Mouse (Mus musculus) lung, embryonic 16.5 days (tissue): Measurements from ENCODE around the gene Pcmt1. TPM values are rescaled to one million over a fixed set of nuclear protein-coding genes. Genes with fewer than 3 reads are reported as not detected.

ENCODE experiments used
- ATAC-seq: fragments of 200-750 bp; cut with Nextera tagmentation; 2 replicates; pipeline ENCODE4 v1.8.0; 2017; ENCODE audit warnings: low read depth, mild to moderate bottlenecking, moderate library complexity
- H3K27ac ChIP-seq: fragments of 300-500 bp; sonication (generic); 2 replicates; pipeline ENCODE4 v1.5.1; 2014; ENCODE audit warnings: mild to moderate bottlenecking, control low read depth, low read length
- H3K27me3 ChIP-seq: fragments of 300-500 bp; sonication (generic); 2 replicates; pipeline ENCODE4 v1.6.1; 2014; ENCODE audit warnings: low read depth, low read length, mixed read lengths; ENCODE audit not compliant: control insufficient read depth, insufficient read depth
- H3K36me3 ChIP-seq: fragments of 300-500 bp; sonication (generic); 2 replicates; pipeline ENCODE4 v1.6.1; 2014; ENCODE audit warnings: low read length; ENCODE audit not compliant: control insufficient read depth, insufficient read depth
- H3K4me1 ChIP-seq: fragments of 300-500 bp; sonication (generic); replicated peaks from 2 replicates; pipeline ENCODE4 v1.6.1; 2014; ENCODE audit warnings: low read length, mixed read lengths; ENCODE audit not compliant: control insufficient read depth, insufficient read depth
- H3K4me2 ChIP-seq: fragments of 300-500 bp; sonication (generic); 2 replicates; pipeline ENCODE4 v1.6.1; 2014; ENCODE audit warnings: low read depth, low read length, control low read depth
- H3K4me3 ChIP-seq: fragments of 300-500 bp; sonication (generic); 2 replicates; pipeline ENCODE4 v1.5.1; 2014; ENCODE audit warnings: mild to moderate bottlenecking, low read length, control low read depth
- H3K9ac ChIP-seq: fragments of 300-500 bp; sonication (generic); 2 replicates; pipeline ENCODE4 v1.6.1; 2014; ENCODE audit warnings: low read length, control low read depth
- H3K9me3 ChIP-seq: fragments of 300-500 bp; sonication (generic); 2 replicates; pipeline ENCODE4 v1.6.1; 2016; ENCODE audit warnings: low read length; ENCODE audit not compliant: control insufficient read depth
- WGBS: fragments of 180-500 bp; shearing (Covaris S2); extraction: QIAGEN DNeasy Blood & Tissue Kit; methylation state at CpG from one replicate; pipeline ENCODE4 v1.1.7; 2014; 5-methylcytosine and 5-hydroxymethylcytosine counted together
- polyA plus RNA-seq: library from polyadenylated mRNA; unstranded; fragments of >200 nt; fragmentation: Nextera tagmentation; extraction: Ambion mirVana; gene quantifications from 2 replicates; pipeline ENCODE4 v1.2.1, GENCODE M21; 2015

Pcmt1 gene
- polyA plus RNA-seq, 1 experiment from 2014 or later, result 126 TPM

DNA sequence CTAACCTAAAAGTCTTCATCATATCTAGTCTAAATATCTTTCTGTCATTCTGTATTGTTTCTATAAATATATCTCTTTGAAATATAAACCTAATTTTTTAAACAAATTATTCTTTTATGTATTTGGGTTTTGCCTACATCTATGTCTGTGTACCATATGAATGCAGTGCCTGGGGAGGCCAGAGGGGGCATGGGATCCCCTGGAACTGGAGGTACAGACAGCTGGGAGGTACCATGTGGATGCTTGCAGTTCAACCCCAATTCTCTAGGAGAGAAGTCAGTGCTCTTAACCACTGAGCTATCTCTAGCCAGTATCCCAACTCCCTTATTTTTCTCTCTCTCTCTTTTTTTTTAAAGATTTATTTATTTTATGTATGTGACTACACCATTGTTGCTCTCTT, 14.3 kb upstream of the Pcmt1 start:
- H3K36me3 ChIP-seq, result peaks cover 47% of the 10 kb centered on the region
- no peak overlapping the region for H3K27ac ChIP-seq
- H3K9ac ChIP-seq, result no peak overlapping the region
- no peaks in the 10 kb centered on the region for H3K27me3 ChIP-seq
- no peak overlapping the region for H3K4me2 ChIP-seq
- no peak overlapping the region for H3K4me3 ChIP-seq
- no peaks in the 10 kb centered on the region for H3K4me1 ChIP-seq
- no peak for ATAC-seq
- H3K9me3 ChIP-seq, result no peaks in the 10 kb centered on the region

DNA sequence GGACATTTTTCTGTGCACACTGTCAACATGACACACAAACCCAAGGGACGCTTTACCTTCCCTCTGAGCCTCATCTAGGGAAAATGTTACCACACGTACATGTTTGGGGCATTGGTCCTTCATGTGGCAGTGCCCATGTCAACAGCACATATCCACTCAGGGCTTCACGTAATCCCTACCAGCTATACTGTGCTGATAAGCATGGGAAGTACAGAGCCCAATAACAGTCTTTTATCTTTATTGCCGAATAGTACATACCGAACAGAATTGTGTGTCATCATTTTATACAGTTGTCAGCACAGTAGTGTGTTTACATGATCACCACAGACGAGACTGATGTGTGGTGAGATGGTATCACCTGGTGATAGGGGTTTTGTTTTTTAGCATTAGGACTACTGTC, 6.0 kb upstream of the Pcmt1 start:
- ATAC-seq, result no peak
- no peak overlapping the region for H3K4me3 ChIP-seq
- peaks cover under 1% of the 10 kb centered on the region; the same call in 1 of the 2 replicates for H3K36me3 ChIP-seq
- WGBS, result 83% methylated on average over 6 of the region's 6 CpGs
- H3K9me3 ChIP-seq, result no peaks in the 10 kb centered on the region
- H3K27me3 ChIP-seq, result no peaks in the 10 kb centered on the region
- no peak overlapping the region for H3K4me2 ChIP-seq
- no peak overlapping the region for H3K27ac ChIP-seq
- peaks cover 11% of the 10 kb centered on the region for H3K4me1 ChIP-seq
- no peak overlapping the region for H3K9ac ChIP-seq

DNA sequence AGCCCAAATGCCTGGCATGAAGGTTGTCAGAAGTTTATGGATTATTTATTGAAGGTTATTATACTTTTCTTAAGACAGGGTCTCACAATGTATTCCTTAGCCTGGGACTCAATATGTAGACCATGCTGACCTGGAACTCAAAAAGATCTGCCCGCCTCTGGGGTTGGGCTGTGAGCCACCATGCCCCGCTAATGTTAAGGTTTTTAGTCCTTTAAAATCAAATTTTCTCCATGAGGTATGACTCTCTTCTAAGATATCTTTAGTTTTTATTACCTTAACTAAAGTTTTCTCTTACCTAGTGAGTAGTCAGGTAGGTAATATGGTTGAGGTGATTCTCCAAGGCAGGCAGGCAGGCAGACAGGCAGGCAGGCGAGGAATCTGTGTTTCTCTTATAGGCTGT, 1.3 kb upstream of the Pcmt1 start:
- Histone ChIP-seq H3K4me1 (peaks cover 26% of the 10 kb centered on the region), H3K27me3 (no peaks in the 10 kb centered on the region), H3K9ac (peak overlapping the region; percentile 55), H3K4me2 (peak overlapping the region; percentile 87), H3K36me3 (peaks cover 12% of the 10 kb centered on the region), H3K4me3 (peak overlapping the region; percentile 94), H3K27ac (no peak overlapping the region), H3K9me3 (no peaks in the 10 kb centered on the region)
- no peak for ATAC-seq
- WGBS, result 43% methylated on average over 3 of the region's 3 CpGs

DNA sequence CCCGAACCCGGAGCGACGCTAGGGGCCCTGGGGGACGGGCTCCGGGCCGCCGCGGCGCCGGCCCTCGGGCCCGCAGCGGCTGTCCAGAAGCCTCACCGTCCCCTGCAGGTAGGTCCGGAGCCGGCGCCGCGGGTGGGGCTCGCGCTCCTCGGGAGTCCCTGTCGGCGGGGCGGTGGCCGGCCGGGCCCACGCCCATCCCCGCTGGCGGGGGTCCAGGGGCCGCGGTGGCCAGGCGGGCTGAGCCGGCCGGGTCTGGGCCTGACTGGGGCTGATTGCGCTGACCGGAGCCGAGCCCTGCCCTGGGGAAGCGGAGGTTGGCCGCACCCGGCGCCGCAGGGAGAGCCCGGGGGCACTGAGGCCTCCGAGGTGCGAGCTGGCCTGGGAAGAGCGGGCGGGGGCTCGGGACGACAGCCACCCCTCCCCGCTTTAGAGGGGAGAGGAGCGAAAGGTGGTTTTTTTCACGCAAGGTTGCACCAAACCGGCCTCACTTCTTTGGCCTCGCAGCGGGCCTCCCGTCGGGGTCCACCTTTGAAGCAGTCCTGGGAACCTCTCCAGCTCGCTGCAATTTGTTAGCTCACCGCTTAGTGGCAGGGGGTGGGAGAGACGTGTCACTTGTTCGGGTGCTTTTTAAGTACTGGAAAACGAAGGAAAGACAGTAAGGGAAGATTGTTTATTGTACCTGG, 548 bp upstream of the Pcmt1 start:
- no peaks in the 10 kb centered on the region for H3K9me3 ChIP-seq
- WGBS, result under 1% methylated on average over 39 of the region's 64 CpGs
- ATAC-seq, result peak; percentile 92

DNA sequence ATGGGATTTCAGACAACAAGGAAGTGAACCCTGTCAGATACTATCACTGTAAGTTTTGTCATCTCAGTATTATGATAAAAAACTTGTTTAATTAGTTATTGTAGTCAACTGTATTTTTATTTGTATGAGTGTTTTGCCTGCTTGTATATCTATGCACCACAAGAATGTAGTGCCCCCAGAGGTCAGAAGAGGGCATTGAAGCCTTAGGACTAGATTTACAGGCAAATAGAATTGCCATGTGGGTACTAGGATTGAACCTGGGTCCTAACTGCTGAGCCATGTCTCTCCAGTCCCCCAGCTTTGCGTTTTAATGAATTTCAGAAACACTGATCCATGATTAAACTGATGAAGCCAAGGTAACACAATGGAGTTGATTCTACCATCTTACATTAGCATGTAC, 7.3 kb downstream of the Pcmt1 start:
- H3K4me1 ChIP-seq, result no peaks in the 10 kb centered on the region
- 71% methylated on average over 1 of the region's 1 CpGs for WGBS
- H3K9ac ChIP-seq, result no peak overlapping the region
- no peak overlapping the region for H3K4me2 ChIP-seq
- no peak overlapping the region for H3K27ac ChIP-seq
- H3K4me3 ChIP-seq, result no peak overlapping the region
- H3K9me3 ChIP-seq, result no peaks in the 10 kb centered on the region
- H3K36me3 ChIP-seq, result peaks cover 21% of the 10 kb centered on the region
- no peaks in the 10 kb centered on the region for H3K27me3 ChIP-seq
- ATAC-seq, result no peak

More for the DNA sequence above, 548 bp upstream of the Pcmt1 start:
- Histone ChIP-seq H3K27ac (peak overlapping the region; percentile 98), H3K27me3 (no peaks in the 10 kb centered on the region), H3K4me2 (peak overlapping the region; percentile 87), H3K4me1 (peaks cover 26% of the 10 kb centered on the region), H3K36me3 (peaks cover 12% of the 10 kb centered on the region), H3K9ac (peak overlapping the region; percentile 99), H3K4me3 (peak overlapping the region; percentile 94)

DNA sequence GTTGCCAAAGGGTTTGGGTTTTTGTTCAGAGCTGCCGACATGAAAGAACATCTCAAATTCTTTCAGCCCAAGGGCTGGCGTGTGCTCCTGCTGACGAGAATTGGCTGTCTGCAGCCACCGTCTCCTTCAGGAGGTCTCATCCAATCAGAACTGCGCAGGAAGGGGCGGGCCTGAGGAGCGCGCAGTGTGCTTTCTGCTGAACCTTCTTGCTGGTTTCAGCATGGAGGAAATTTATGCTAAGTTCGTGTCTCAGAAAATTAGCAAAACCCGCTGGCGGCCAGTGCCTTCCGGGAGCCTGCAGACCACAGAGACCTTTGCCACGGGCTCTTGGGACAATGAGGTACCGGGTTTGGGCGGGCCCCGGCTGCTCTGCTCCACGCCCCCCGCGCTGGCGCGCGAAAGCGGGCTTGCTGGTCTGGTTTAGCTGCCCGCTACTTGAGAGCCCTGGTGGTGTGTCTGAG, 13.6 kb downstream of the Pcmt1 start, which contains the start of gene Nup43:
Gene Nup43 (plus strand): TSS at position 162 of the 461 bp plus-strand sequence.
- peak; percentile 85 for ATAC-seq
- H3K36me3 ChIP-seq, result peaks cover 8% of the 10 kb centered on the region
- no peaks in the 10 kb centered on the region for H3K27me3 ChIP-seq
- H3K4me1 ChIP-seq, result peaks cover 15% of the 10 kb centered on the region
- peak within 1 kb of the TSS; percentile 82 for H3K9ac ChIP-seq
- H3K4me3 ChIP-seq, result peak within 1 kb of the TSS; percentile 81
- no peaks in the 10 kb centered on the region for H3K9me3 ChIP-seq
- H3K27ac ChIP-seq, result peak within 1 kb of the TSS; percentile 79
- peak within 1 kb of the TSS; percentile 63 for H3K4me2 ChIP-seq
- whole genome bisulfite sequencing, result 0% methylated on average over 24 of the region's 24 CpGs

DNA sequence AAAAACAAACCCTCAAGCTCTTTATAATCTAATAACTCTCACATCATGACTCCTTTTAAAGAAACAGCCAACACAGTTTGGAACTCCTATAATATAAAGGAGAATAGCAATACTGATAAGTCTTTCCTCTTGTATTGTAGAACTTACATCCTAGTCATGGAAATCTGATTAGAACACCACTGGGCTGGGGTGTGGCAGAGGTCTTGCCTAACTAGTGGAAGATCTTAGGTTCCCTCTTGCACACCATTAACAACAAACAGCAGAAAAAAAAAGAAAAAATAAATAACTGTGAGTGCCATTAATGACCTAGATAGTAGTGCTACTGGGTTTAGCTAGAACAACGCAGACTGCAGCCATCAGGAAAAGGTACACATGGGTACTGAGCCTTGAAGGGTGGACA, 16.0 kb downstream of the Pcmt1 start:
- peaks cover 3% of the 10 kb centered on the region; the same call in 1 of the 2 replicates for H3K36me3 ChIP-seq
- peaks cover 19% of the 10 kb centered on the region for H3K4me1 ChIP-seq
- H3K27ac ChIP-seq, result no peak overlapping the region
- no peak overlapping the region for H3K4me3 ChIP-seq
- H3K4me2 ChIP-seq, result no peak overlapping the region
- no peak overlapping the region for H3K9ac ChIP-seq
- ATAC-seq, result no peak
- WGBS, result 85% methylated on average over 1 of the region's 1 CpGs
- no peaks in the 10 kb centered on the region for H3K9me3 ChIP-seq
- H3K27me3 ChIP-seq, result no peaks in the 10 kb centered on the region

DNA sequence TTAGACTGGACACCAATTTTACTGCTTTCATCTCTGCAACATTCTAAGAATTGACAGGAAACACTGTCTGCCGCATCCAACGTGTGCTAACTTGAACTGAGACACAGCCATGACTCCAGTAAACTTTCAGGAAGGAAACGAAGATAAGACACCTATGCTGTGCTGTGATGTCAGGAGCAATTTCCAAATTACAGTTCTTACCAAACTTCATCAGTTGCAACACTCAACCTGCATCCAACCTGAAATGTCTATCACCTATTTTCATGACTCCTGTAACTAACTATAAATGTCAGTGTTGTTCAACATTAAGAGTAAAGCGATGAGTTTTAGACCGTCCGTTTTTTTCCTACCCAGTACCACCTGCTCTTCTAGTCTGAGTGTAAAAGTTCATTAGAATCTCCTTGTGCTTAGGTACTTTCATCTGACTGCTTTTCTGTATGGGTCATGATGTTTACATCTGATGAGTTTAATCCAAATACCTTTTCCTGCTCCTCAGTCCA, 16.9 kb downstream of the Pcmt1 start:
- 52% methylated on average over 6 of the region's 6 CpGs for WGBS
- no peaks in the 10 kb centered on the region for H3K9me3 ChIP-seq
- H3K9ac ChIP-seq, result peak overlapping the region; percentile 97
- no peaks in the 10 kb centered on the region for H3K27me3 ChIP-seq
- ATAC-seq, result no peak
- peak overlapping the region; percentile 99 for H3K4me3 ChIP-seq
- H3K27ac ChIP-seq, result no peak overlapping the region
- H3K36me3 ChIP-seq, result no peaks in the 10 kb centered on the region
- peaks cover 19% of the 10 kb centered on the region for H3K4me1 ChIP-seq
- peak overlapping the region; percentile 91 for H3K4me2 ChIP-seq

DNA sequence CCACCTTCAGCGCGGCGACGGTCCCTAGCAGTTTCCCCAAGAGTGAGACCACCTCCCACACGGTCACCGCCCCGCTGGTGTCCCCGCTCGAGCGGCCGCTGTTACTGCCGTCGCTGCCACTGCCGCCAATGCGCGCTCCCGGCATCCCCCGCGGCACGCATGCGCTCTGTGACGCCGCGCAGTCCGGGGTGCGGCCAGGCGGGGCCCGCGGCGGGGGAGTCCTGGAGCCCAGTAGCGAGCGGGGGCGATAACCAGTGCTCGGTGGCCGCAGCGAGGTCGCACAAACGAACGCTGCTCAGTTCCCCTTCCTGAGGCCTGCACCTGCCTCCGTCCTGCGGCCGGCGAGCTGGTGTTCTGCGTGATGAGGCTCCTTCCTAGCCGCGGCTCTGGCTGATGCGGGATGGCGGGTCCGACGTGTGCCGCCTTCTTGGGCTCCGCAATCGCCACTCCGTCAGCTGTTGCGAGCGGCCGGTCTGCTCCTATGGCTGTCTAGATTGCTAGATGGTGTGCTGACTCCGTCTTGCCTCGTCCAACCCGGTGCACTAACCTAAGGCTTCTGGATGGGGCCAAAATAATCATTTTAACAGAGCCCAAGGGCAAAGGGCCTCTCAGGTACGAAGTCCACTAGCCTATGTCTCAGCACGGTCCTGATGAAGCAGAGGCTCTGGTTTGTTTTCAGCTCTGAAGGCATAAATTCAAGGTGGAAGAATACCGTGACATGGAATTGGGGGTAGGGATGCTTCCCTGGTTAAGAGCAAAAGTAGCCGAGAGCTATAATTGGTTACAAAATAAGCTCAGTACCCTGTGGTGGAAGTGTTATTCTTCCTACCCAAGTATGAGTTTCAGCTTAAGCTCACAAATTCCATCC, 17.5 kb downstream of the Pcmt1 start:
- H3K9ac ChIP-seq, result peak overlapping the region; percentile 97
- peak overlapping the region; percentile 99 for H3K4me3 ChIP-seq
- H3K4me2 ChIP-seq, result peak overlapping the region; percentile 91
- peak; percentile 95 for ATAC-seq
- peaks cover 17% of the 10 kb centered on the region for H3K4me1 ChIP-seq
- WGBS, result under 1% methylated on average over 61 of the region's 64 CpGs
- H3K27ac ChIP-seq, result peak overlapping the region; percentile 88
- no peaks in the 10 kb centered on the region for H3K27me3 ChIP-seq
- no peaks in the 10 kb centered on the region for H3K36me3 ChIP-seq
- no peaks in the 10 kb centered on the region for H3K9me3 ChIP-seq
